ENCODE assay signal across 9 mouse cellular contexts in the genomic region with DNA sequence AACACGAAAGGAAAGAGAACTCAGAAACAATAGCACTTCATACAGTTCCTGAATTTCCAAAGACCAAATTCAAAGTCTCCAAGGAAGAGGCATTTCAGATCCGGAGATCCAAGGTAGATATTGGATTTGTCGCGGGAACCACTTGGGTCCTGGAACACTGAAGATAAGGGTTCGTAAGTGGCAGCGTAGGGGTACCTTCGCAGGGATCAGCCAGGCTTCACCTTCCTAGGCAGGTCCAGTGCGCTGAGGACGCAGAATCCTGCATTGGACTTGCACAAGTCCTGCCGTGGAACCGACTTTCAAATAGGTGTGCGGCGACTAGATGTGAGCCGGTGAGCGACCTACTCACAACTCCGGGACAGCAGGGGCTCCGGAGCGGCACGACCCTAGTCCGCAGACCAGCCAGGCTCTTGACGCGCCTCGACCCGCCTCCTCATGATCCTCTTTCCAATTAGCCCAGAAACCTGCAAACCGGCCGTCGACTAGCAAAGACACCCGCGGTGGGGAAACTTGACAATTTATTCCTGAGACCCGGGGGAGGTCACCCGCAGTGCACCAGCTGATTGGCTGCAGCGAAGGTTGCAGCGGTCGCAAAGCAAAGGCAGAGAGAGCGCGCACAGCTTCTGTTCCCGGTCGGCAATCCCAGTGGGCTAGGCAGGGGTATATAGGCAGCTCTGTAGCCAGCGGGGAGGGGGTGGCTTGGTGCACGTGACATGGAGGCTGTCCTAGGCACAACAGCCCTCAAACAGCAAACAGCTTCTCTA.
DNase-seq lines count a peak whose midpoint lies in the region; ATAC-seq and TF ChIP-seq lines count a peak whose summit lies in the region.
"Had no signal": no experiment of that assay in that cellular context is flagged by ENCODE, and none has a peak within 500 bp of the region (broad histone marks: within the 10 kb centered on the region; RNA-seq: fewer than 3 reads in every experiment).

No protein-coding gene starts in this region.

- no peaks in the 10 kb centered on the region for H3K9me3 ChIP-seq in forebrain, embryonic 11.5 days (ENCODE audit: control insufficient read depth, low read length)
- no peaks in the 10 kb centered on the region for H3K9me3 ChIP-seq in hindbrain, embryonic 12.5 days (replicated peaks)
- no peaks in the 10 kb centered on the region for H3K9me3 ChIP-seq in stomach, embryonic 15.5 days

- ATAC-seq in forebrain, embryonic 11.5 days (replicated peaks; ENCODE audit: low FRiP score), result peak; percentile 88
- ATAC-seq in hindbrain, embryonic 12.5 days (ENCODE audit: low FRiP score), result peak; percentile 83
- peak; percentile 44; the same call in 1 of the 2 replicates for ATAC-seq in stomach, embryonic 15.5 days (ENCODE audit: insufficient read depth, low FRiP score, low read depth)

- H3K27me3 ChIP-seq in forebrain, embryonic 11.5 days (ENCODE audit: control insufficient read depth, insufficient read depth, low read length), result peaks cover 30% of the 10 kb centered on the region
- peaks cover 35% of the 10 kb centered on the region for H3K27me3 ChIP-seq in hindbrain, embryonic 12.5 days
- 0 out of 2 replicates have a peak, but pooled peaks cover 3% of the 10 kb centered on the region for H3K27me3 ChIP-seq in stomach, embryonic 15.5 days (replicated peaks)

- H3K36me3 ChIP-seq in forebrain, embryonic 11.5 days (ENCODE audit: control insufficient read depth, insufficient read depth, low read length), result no peaks in the 10 kb centered on the region
- no peaks in the 10 kb centered on the region for H3K36me3 ChIP-seq in hindbrain, embryonic 12.5 days
- H3K36me3 ChIP-seq in stomach, embryonic 15.5 days, result no peaks in the 10 kb centered on the region

- H3K27ac ChIP-seq in gastrocnemius, adult 2 months, result peak overlapping the region; percentile 61
- H3K27ac ChIP-seq in forebrain, embryonic 11.5 days (ENCODE audit: low read depth, low read length), result no peak overlapping the region; the same call in 1 of the 2 replicates
- peak overlapping the region; percentile 48; the same call in 1 of the 2 replicates for H3K27ac ChIP-seq in hindbrain, embryonic 12.5 days
- no peak overlapping the region for H3K27ac ChIP-seq in stomach, embryonic 15.5 days

- H3K9ac ChIP-seq in forebrain, embryonic 11.5 days (ENCODE audit: low read length), result peak overlapping the region; percentile 16; the same call in 1 of the 2 replicates
- peak overlapping the region; percentile 47 for H3K9ac ChIP-seq in hindbrain, embryonic 12.5 days
- no peak overlapping the region for H3K9ac ChIP-seq in stomach, embryonic 15.5 days

- peak overlapping the region; percentile 66 for H3K4me2 ChIP-seq in forebrain, embryonic 11.5 days (ENCODE audit: low read depth, low read length, severe bottlenecking)
- peak overlapping the region; percentile 60 for H3K4me2 ChIP-seq in hindbrain, embryonic 12.5 days (replicated peaks)
- H3K4me2 ChIP-seq in stomach, embryonic 15.5 days, result peak overlapping the region; percentile 67

- TF ChIP-seq CTCF in gastrocnemius, adult 2 months (IDR thresholded peaks at IDR 0.05), result no peak

- peaks cover 6% of the 10 kb centered on the region; the same call in 1 of the 2 replicates for H3K4me1 ChIP-seq in forebrain, embryonic 11.5 days (replicated peaks; ENCODE audit: control insufficient read depth, insufficient read depth, low read length)
- peaks cover 39% of the 10 kb centered on the region for H3K4me1 ChIP-seq in hindbrain, embryonic 12.5 days
- H3K4me1 ChIP-seq in stomach, embryonic 15.5 days, result no peaks in the 10 kb centered on the region

- intact Hi-C loops in gastrocnemius, adult 2 months (cut with DNase I), result no loop called here

- DNase-seq in gastrocnemius, adult 2 months, result peak; percentile 48
- DNase-seq in gastrocnemius, postnatal 10 days, result no peak
- peak; percentile 79 for DNase-seq in forebrain, embryonic 11.5 days (ENCODE audit: low spot score)
- DNase-seq in layer of hippocampus, adult 9-10 months (ENCODE audit: low spot score), result peak; percentile 25
- peak; percentile 12 to 36 for DNase-seq in lung, postnatal 4 days
- no peak for DNase-seq in cerebellum, postnatal 36 days

- 1% methylated on average over 40 of the region's 40 CpGs for WGBS in forebrain, embryonic 11.5 days
- 1% methylated on average over 40 of the region's 40 CpGs for WGBS in hindbrain, embryonic 12.5 days
- WGBS in stomach, embryonic 15.5 days, result 7% methylated on average over 40 of the region's 40 CpGs

- H3K4me3 ChIP-seq in gastrocnemius, adult 2 months, result peak overlapping the region; percentile 71
- H3K4me3 ChIP-seq in forebrain, embryonic 11.5 days (ENCODE audit: low read depth, low read length), result peak overlapping the region; percentile 31
- H3K4me3 ChIP-seq in hindbrain, embryonic 12.5 days, result peak overlapping the region; percentile 35
- H3K4me3 ChIP-seq in stomach, embryonic 15.5 days (replicated peaks), result peak overlapping the region; percentile 32
- H3K4me3 ChIP-seq: erythroblast, embryonic 14.5 days had no signal

Comparison
In these comparisons a context has a peak if more than half of its experiments do, and no peak if none do; other contexts are left out.
1. DNase-seq: peak in gastrocnemius, adult 2 months (single experiment), forebrain, embryonic 11.5 days (single experiment), layer of hippocampus, adult 9-10 months (single experiment) and lung, postnatal 4 days (2 of 2); none in gastrocnemius, postnatal 10 days (single experiment) and cerebellum, postnatal 36 days (0 of 2).
2. H3K27ac ChIP-seq: peak in gastrocnemius, adult 2 months (single experiment) and hindbrain, embryonic 12.5 days (single experiment); none in forebrain, embryonic 11.5 days (single experiment) and stomach, embryonic 15.5 days (single experiment).
3. Peak in every context shown above with its lines, with median percentiles within 50 percentile points of each other: H3K4me3 ChIP-seq, ATAC-seq and H3K4me2 ChIP-seq.